Mouse (Mus musculus): ENCODE results near the gene Ppp1r12a. TPM values are rescaled to one million over a fixed set of nuclear protein-coding genes. Genes with fewer than 3 reads are reported as not detected.

Ppp1r12a gene
- total RNA-seq, 1 experiment from 2014 or later = 392 TPM

- no peak for ATAC-seq (ENCODE audit: extremely low read depth, insufficient number of reproducible peaks, low FRiP score, poor library complexity, severe bottlenecking)
Observed at GRCm38 (mm10) chr10:108156128-108156527, 5.9 kb upstream of the Ppp1r12a start.

- ATAC-seq (ENCODE audit: extremely low read depth, insufficient number of reproducible peaks, low FRiP score, poor library complexity, severe bottlenecking) = no peak
Observed at GRCm38 (mm10) chr10:108159002-108159401, 3.0 kb upstream of the Ppp1r12a start.

GRCm38 (mm10) chr10:108162297-108163020 lies 466 bp downstream of the Ppp1r12a start:
- peak; percentile 45 for ATAC-seq (ENCODE audit: extremely low read depth, insufficient number of reproducible peaks, low FRiP score, poor library complexity, severe bottlenecking)

GRCm38 (mm10) chr10:108163021-108163410 lies 1.0 kb downstream of the Ppp1r12a start:
- no peak for ATAC-seq (ENCODE audit: extremely low read depth, insufficient number of reproducible peaks, low FRiP score, poor library complexity, severe bottlenecking)

- no peak for ATAC-seq (ENCODE audit: extremely low read depth, insufficient number of reproducible peaks, low FRiP score, poor library complexity, severe bottlenecking)
Observed at GRCm38 (mm10) chr10:108163451-108163850, 1.5 kb downstream of the Ppp1r12a start.

GRCm38 (mm10) chr10:108167823-108168222 lies 5.8 kb downstream of the Ppp1r12a start:
- ATAC-seq (ENCODE audit: extremely low read depth, insufficient number of reproducible peaks, low FRiP score, poor library complexity, severe bottlenecking) = peak; percentile 84

- no peak for ATAC-seq (ENCODE audit: extremely low read depth, insufficient number of reproducible peaks, low FRiP score, poor library complexity, severe bottlenecking)
Observed at GRCm38 (mm10) chr10:108170818-108171217, 8.8 kb downstream of the Ppp1r12a start.

GRCm38 (mm10) chr10:108171637-108172036 lies 9.6 kb downstream of the Ppp1r12a start:
- ATAC-seq (ENCODE audit: extremely low read depth, insufficient number of reproducible peaks, low FRiP score, poor library complexity, severe bottlenecking) = no peak

GRCm38 (mm10) chr10:108172817-108173563 lies 11.0 kb downstream of the Ppp1r12a start:
- no peak for ATAC-seq (ENCODE audit: extremely low read depth, insufficient number of reproducible peaks, low FRiP score, poor library complexity, severe bottlenecking)

GRCm38 (mm10) chr10:108174107-108174506 lies 12.1 kb downstream of the Ppp1r12a start:
- ATAC-seq (ENCODE audit: extremely low read depth, insufficient number of reproducible peaks, low FRiP score, poor library complexity, severe bottlenecking) = no peak

- ATAC-seq (ENCODE audit: extremely low read depth, insufficient number of reproducible peaks, low FRiP score, poor library complexity, severe bottlenecking) = no peak
Observed at GRCm38 (mm10) chr10:108175885-108176284, 13.9 kb downstream of the Ppp1r12a start.

GRCm38 (mm10) chr10:108178285-108178848 lies 16.4 kb downstream of the Ppp1r12a start:
- ATAC-seq (ENCODE audit: extremely low read depth, insufficient number of reproducible peaks, low FRiP score, poor library complexity, severe bottlenecking) = peak; percentile 19; the same call in 1 of the 2 replicates

- ATAC-seq (ENCODE audit: extremely low read depth, insufficient number of reproducible peaks, low FRiP score, poor library complexity, severe bottlenecking) = no peak
Observed at GRCm38 (mm10) chr10:108179404-108179803, 17.4 kb downstream of the Ppp1r12a start.

- ATAC-seq (ENCODE audit: extremely low read depth, insufficient number of reproducible peaks, low FRiP score, poor library complexity, severe bottlenecking) = no peak
Observed at GRCm38 (mm10) chr10:108180313-108180712, 18.3 kb downstream of the Ppp1r12a start.

GRCm38 (mm10) chr10:108181893-108182292 lies 19.9 kb downstream of the Ppp1r12a start:
- no peak for ATAC-seq (ENCODE audit: extremely low read depth, insufficient number of reproducible peaks, low FRiP score, poor library complexity, severe bottlenecking)

GRCm38 (mm10) chr10:108182386-108182785 lies 20.4 kb downstream of the Ppp1r12a start:
- no peak for ATAC-seq (ENCODE audit: extremely low read depth, insufficient number of reproducible peaks, low FRiP score, poor library complexity, severe bottlenecking)

- ATAC-seq (ENCODE audit: extremely low read depth, insufficient number of reproducible peaks, low FRiP score, poor library complexity, severe bottlenecking) = no peak
Observed at GRCm38 (mm10) chr10:108184763-108185162, 22.8 kb downstream of the Ppp1r12a start.

GRCm38 (mm10) chr10:108185265-108185664 lies 23.3 kb downstream of the Ppp1r12a start:
- no peak for ATAC-seq (ENCODE audit: extremely low read depth, insufficient number of reproducible peaks, low FRiP score, poor library complexity, severe bottlenecking)

- ATAC-seq (ENCODE audit: extremely low read depth, insufficient number of reproducible peaks, low FRiP score, poor library complexity, severe bottlenecking) = no peak
Observed at GRCm38 (mm10) chr10:108189303-108189702, 27.3 kb downstream of the Ppp1r12a start.

GRCm38 (mm10) chr10:108189986-108190385 lies 28.0 kb downstream of the Ppp1r12a start:
- ATAC-seq (ENCODE audit: extremely low read depth, insufficient number of reproducible peaks, low FRiP score, poor library complexity, severe bottlenecking) = no peak
